Mouse (Mus musculus) right cerebral cortex, postnatal 4 days (tissue): Measurements from ENCODE around the gene Cyp2d9.
"Not testable (repeated sequence)": the region's sequence is repeated elsewhere in the genome, so short reads cannot be mapped to it uniquely, and the experiment has no call there.

Experiments
- DNase-seq: peaks from one replicate; pipeline ENCODE4 v3.0.0-alpha.2; 2022

Gene Cyp2d9

GRCm38 (mm10) chr15:82452133-82452532 lies 18.9 kb downstream of the Cyp2d9 start:
- not testable (repeated sequence) for DNase-seq

GRCm38 (mm10) chr15:82453501-82453900 lies 20.3 kb downstream of the Cyp2d9 start:
- DNase-seq, result not testable (repeated sequence)

- not testable (repeated sequence) for DNase-seq
These were observed 23.0 kb downstream of the Cyp2d9 start for GRCm38 (mm10) chr15:82456086-82456790.

- DNase-seq, result no peak
These were observed 24.1 kb downstream of the Cyp2d9 start for GRCm38 (mm10) chr15:82457064-82458021.

- not testable (repeated sequence) for DNase-seq
These were observed 26.0 kb downstream of the Cyp2d9 start for GRCm38 (mm10) chr15:82459266-82459665.

- DNase-seq, result no peak
These were observed 31.5 kb downstream of the Cyp2d9 start for GRCm38 (mm10) chr15:82464701-82465100.

- not testable (repeated sequence) for DNase-seq
These were observed 61.0 kb downstream of the Cyp2d9 start for GRCm38 (mm10) chr15:82494273-82494672.
